Mouse (Mus musculus) ES-Bruce4 (cell line): ENCODE measurements at regions not wholly inside any gene's neighbourhood (a gene's known extent, or its start where the extent isn't known, plus 50 kb on each side); places are given as distances from the start of the nearest gene placed in this dataset.

Experiments
- H3K27ac ChIP-seq: 2 replicates; pipeline ENCODE4 v1.5.1; 2012; ENCODE audit warnings: low read length, inconsistent platforms; ENCODE audit not compliant: insufficient read depth
- H3K27me3 ChIP-seq: 2 replicates; pipeline ENCODE4 v1.6.1; 2012; ENCODE audit warnings: mild to moderate bottlenecking, low read length, inconsistent platforms; ENCODE audit not compliant: control insufficient read depth, poor library complexity, insufficient read depth, severe bottlenecking
- H3K36me3 ChIP-seq: 2 replicates; pipeline ENCODE4 v1.6.1; 2012; ENCODE audit warnings: inconsistent platforms, mild to moderate bottlenecking, low read length, moderate library complexity; ENCODE audit not compliant: control insufficient read depth, poor library complexity, insufficient read depth, severe bottlenecking
- H3K4me1 ChIP-seq: one replicate; pipeline ENCODE4 v1.8.1; 2011; ENCODE audit warnings: low read length; ENCODE audit not compliant: control insufficient read depth, insufficient read depth
- H3K4me3 ChIP-seq: 2 replicates; pipeline ENCODE4 v1.5.1; 2011; ENCODE audit warnings: low read depth, mild to moderate bottlenecking, low read length
- H3K9ac ChIP-seq: 2 replicates; pipeline ENCODE4 v1.6.1; 2012; ENCODE audit warnings: low read depth, mild to moderate bottlenecking, inconsistent platforms; ENCODE audit not compliant: poor library complexity, severe bottlenecking
- H3K9me3 ChIP-seq: replicated peaks from 2 replicates; pipeline ENCODE4 v1.6.1; 2012; ENCODE audit warnings: mild to moderate bottlenecking, low read length, inconsistent platforms; ENCODE audit not compliant: control insufficient read depth, poor library complexity, insufficient read depth, severe bottlenecking
- CTCF ChIP-seq: IDR thresholded peaks from one replicate; pipeline ENCODE4 v1.8.1; 2011; ENCODE audit warnings: low read depth, low read length
- EP300 ChIP-seq: IDR thresholded peaks from 2 replicates; pipeline ENCODE4 v1.6.1; 2011; ENCODE audit warnings: low read depth, low read length; ENCODE audit not compliant: insufficient read depth
- POLR2A ChIP-seq: IDR thresholded peaks from one replicate; pipeline ENCODE4 v1.8.1; 2011; ENCODE audit warnings: low read length; ENCODE audit not compliant: insufficient read depth

- Histone ChIP-seq H3K9ac (no peak overlapping the region), H3K4me1 (no peaks in the 10 kb centered on the region), H3K36me3 (no peaks in the 10 kb centered on the region), H3K4me3 (no peak overlapping the region), H3K27ac (no peak overlapping the region), H3K9me3 (no peaks in the 10 kb centered on the region), H3K27me3 (no peaks in the 10 kb centered on the region)
- no peak for TF ChIP-seq CTCF
- no peak for TF ChIP-seq POLR2A
- no peak for TF ChIP-seq EP300
Measured at GRCm38 (mm10) chr7:121571292-121571691, 135.8 kb downstream of the Usp31 start.

GRCm38 (mm10) chr7:121569248-121569647, 137.8 kb downstream of the Usp31 start:
- Histone ChIP-seq H3K36me3 (no peaks in the 10 kb centered on the region), H3K27ac (no peak overlapping the region), H3K4me3 (no peak overlapping the region), H3K9ac (no peak overlapping the region), H3K27me3 (no peaks in the 10 kb centered on the region), H3K9me3 (no peaks in the 10 kb centered on the region), H3K4me1 (no peaks in the 10 kb centered on the region)
- no peak for TF ChIP-seq POLR2A
- TF ChIP-seq EP300 = no peak
- TF ChIP-seq CTCF = no peak

- Histone ChIP-seq H3K4me3 (no peak overlapping the region), H3K36me3 (no peaks in the 10 kb centered on the region), H3K27me3 (no peaks in the 10 kb centered on the region), H3K27ac (no peak overlapping the region), H3K4me1 (no peaks in the 10 kb centered on the region), H3K9ac (no peak overlapping the region), H3K9me3 (no peaks in the 10 kb centered on the region)
- TF ChIP-seq CTCF (no peak), EP300 (no peak)
Measured at GRCm38 (mm10) chr7:121568064-121568463, 139.0 kb downstream of the Usp31 start.

- H3K4me1 ChIP-seq = no peaks in the 10 kb centered on the region
- H3K27me3 ChIP-seq = no peaks in the 10 kb centered on the region
- TF ChIP-seq POLR2A (no peak), CTCF (peak; percentile 30)
Measured at GRCm38 (mm10) chr7:121563526-121563925, 143.5 kb downstream of the Usp31 start.

GRCm38 (mm10) chr7:121555420-121555819, 151.6 kb downstream of the Usp31 start:
- Histone ChIP-seq H3K9ac (no peak overlapping the region), H3K36me3 (no peaks in the 10 kb centered on the region), H3K4me1 (no peaks in the 10 kb centered on the region), H3K4me3 (no peak overlapping the region), H3K27ac (no peak overlapping the region), H3K27me3 (no peaks in the 10 kb centered on the region), H3K9me3 (no peaks in the 10 kb centered on the region)
- no peak for TF ChIP-seq POLR2A

More at GRCm38 (mm10) chr7:121563526-121563925, 143.5 kb downstream of the Usp31 start:
- H3K9ac ChIP-seq = no peak overlapping the region
- no peaks in the 10 kb centered on the region for H3K9me3 ChIP-seq
- no peak overlapping the region for H3K4me3 ChIP-seq
- H3K27ac ChIP-seq = no peak overlapping the region
- no peaks in the 10 kb centered on the region for H3K36me3 ChIP-seq
